Mouse (Mus musculus) G1E (cell line): ENCODE data around the gene Urb1.

Experiments
- CTCF ChIP-seq: IDR thresholded peaks from 2 replicates; pipeline ENCODE4 v1.5.1; 2012; ENCODE audit warnings: low read depth, low read length, inconsistent platforms, mixed read lengths
- GATA1 ChIP-seq: IDR thresholded peaks from 2 replicates; pipeline ENCODE4 v1.6.1; 2012; ENCODE audit warnings: borderline replicate concordance, low read length, inconsistent platforms, mixed read lengths
- POLR2AphosphoS5 ChIP-seq: IDR thresholded peaks from 2 replicates; pipeline ENCODE4 v1.6.1; 2012; ENCODE audit warnings: low read depth, low read length, inconsistent platforms; ENCODE audit not compliant: insufficient replicate concordance

GRCm38 (mm10) chr16:90809975-90810715 is at the start of gene Urb1:
- TF ChIP-seq CTCF (no peak), GATA1 (no peak), POLR2AphosphoS5 (no peak)
